Mouse (Mus musculus): ENCODE measurements around the gene L3mbtl2. TPM values are rescaled to one million over a fixed set of nuclear protein-coding genes. Genes with fewer than 3 reads are reported as not detected.

L3mbtl2 gene
- 14.1 and 14.4 TPM in 2 replicates for total RNA-seq (2023)

DNA sequence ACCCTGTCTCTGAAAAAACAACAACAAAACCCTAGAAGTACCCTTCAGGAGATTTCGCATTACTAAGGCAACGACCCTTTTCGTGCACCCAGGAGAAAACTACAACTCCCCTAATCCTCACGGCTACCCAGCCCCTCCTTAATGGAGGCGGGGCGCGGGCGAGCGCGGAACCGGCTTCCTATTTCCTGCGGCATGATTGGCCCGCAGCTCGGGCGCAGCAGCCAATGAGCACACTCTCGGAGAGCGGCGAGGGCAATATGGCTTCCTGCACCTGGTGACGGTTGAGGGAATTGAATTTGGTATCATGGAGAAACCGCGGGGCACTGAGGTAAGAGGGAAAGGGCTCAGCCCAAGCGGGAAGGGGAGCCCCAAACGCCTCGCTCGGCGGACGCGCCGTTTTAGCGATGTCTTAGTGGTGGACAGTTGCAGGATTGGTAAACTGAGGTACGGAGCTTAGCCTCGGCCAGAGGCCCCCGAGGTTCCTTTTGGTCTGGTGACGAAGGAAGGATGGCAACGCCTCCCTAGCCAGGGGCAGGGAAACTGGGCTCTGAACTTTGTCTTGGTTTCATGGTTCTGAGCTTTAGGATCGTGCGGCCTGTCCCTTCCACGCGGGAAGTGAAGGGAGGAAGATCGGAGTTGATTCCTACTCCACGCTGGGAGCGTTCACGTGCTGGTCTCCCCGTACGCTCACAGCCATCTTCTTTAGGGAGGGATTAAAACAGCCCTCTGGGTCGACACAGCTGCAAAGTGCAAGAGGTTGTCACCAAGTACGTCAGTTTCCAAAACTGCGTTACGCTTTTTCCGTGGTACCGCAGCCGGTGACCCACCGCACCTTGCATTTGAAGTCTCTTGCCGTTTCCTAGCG lies at the start of gene L3mbtl2:
L3mbtl2 (plus strand) TSS at position 193 of the 865 bp plus-strand sequence.

DNA sequence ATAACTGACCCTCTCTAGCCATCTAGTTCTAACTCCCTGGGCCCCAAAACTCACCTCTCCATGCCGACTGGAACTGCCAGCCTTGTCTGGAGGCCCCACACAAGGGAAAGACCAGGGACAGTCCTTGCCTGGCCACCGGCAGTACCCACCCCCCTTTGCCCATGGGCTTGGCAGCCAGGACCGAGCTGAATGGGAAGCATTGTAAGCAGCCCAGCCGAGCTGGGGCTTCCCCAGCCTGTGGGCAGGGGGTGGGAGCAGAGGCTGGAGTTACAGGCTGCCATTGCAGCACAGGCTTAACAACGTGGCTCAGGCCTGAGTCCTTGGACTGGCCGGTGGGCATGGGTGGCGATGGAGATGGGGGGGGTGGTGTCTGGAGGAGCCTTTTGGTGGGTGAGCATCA lies 33.5 kb downstream of the L3mbtl2 start, which contains the start of gene Chadl:
Chadl (minus strand) TSS at position 113 of the 400 bp plus-strand sequence.

Other genes starting within 250 kb of the L3mbtl2 start
- gene Rbx1, start 197.6 kb upstream of the L3mbtl2 start, total RNA-seq (2023) = 66.0 and 74.9 TPM in 2 replicates
- gene Ep300, start 78.5 kb upstream of the L3mbtl2 start, total RNA-seq (2023) = 163 and 211 TPM in 2 replicates
- not detected in 2 replicates for gene Chadl, start 33.4 kb downstream of the L3mbtl2 start, total RNA-seq (2023)
- gene Zc3h7b, start 81.2 kb downstream of the L3mbtl2 start, total RNA-seq (2023) = 6.4 and 8.2 TPM in 2 replicates
- 47.7 and 66.0 TPM in 2 replicates for gene Rangap1, start 81.6 kb downstream of the L3mbtl2 start, total RNA-seq (2023)
- 5.1 and 7.4 TPM in 2 replicates for gene Tef, start 138.5 kb downstream of the L3mbtl2 start, total RNA-seq (2023)
- gene Tob2, start 194.9 kb downstream of the L3mbtl2 start, total RNA-seq (2023) = 46.7 and 52.8 TPM in 2 replicates
- gene Phf5a, start 208.0 kb downstream of the L3mbtl2 start, total RNA-seq (2023) = 47.6 and 51.9 TPM in 2 replicates
- gene Aco2, start 208.4 kb downstream of the L3mbtl2 start, total RNA-seq (2023) = 86.1 and 88.3 TPM in 2 replicates

Measured in neutrophil, adult 65 days (primary cell).